Mouse (Mus musculus): ENCODE results near the gene Fgr. TPM values are rescaled to one million over a fixed set of nuclear protein-coding genes. Genes with fewer than 3 reads are reported as not detected.

Gene Fgr
- polyA plus RNA-seq, 1 experiment from 2014 or later, result not detected

- H3K4me1 ChIP-seq, result peaks cover 16% of the 10 kb centered on the region
- peak overlapping the region; percentile 43 for H3K9ac ChIP-seq
- H3K36me3 ChIP-seq (ENCODE audit: poor library complexity, severe bottlenecking), result no peaks in the 10 kb centered on the region
- peak overlapping the region; percentile 66 for H3K27ac ChIP-seq
- H3K9me3 ChIP-seq (replicated peaks), result no peaks in the 10 kb centered on the region
- WGBS, result 7% methylated on average over 15 of the region's 15 CpGs
- H3K4me2 ChIP-seq, result peak overlapping the region; percentile 51
- ATAC-seq, result peak; percentile 90
- H3K4me3 ChIP-seq, result peak overlapping the region; percentile 20; the same call in 1 of the 2 replicates
- H3K27me3 ChIP-seq, result peaks cover 14% of the 10 kb centered on the region
Observed at GRCm38 (mm10) chr4:132945261-132946046, 28.4 kb upstream of the Fgr start.

GRCm38 (mm10) chr4:132946047-132947001, 27.6 kb upstream of the Fgr start:
- Histone ChIP-seq H3K4me3 (peak overlapping the region; percentile 20; the same call in 1 of the 2 replicates), H3K4me2 (peak overlapping the region; percentile 51), H3K4me1 (peaks cover 16% of the 10 kb centered on the region), H3K27ac (peak overlapping the region; percentile 66), H3K36me3 (ENCODE audit: poor library complexity, severe bottlenecking) (no peaks in the 10 kb centered on the region), H3K27me3 (peaks cover 14% of the 10 kb centered on the region), H3K9ac (peak overlapping the region; percentile 43), H3K9me3 (replicated peaks) (no peaks in the 10 kb centered on the region)
- WGBS, result 21% methylated on average over 27 of the region's 27 CpGs
- peak; percentile 65 for ATAC-seq

- H3K9ac ChIP-seq, result no peak overlapping the region
- peak overlapping the region; percentile 42 for H3K4me2 ChIP-seq
- no peaks in the 10 kb centered on the region for H3K9me3 ChIP-seq (replicated peaks)
- 19% methylated on average over 24 of the region's 24 CpGs for WGBS
- peak overlapping the region; percentile 18 for H3K4me3 ChIP-seq
- H3K36me3 ChIP-seq (ENCODE audit: poor library complexity, severe bottlenecking), result no peaks in the 10 kb centered on the region
- H3K27ac ChIP-seq, result no peak overlapping the region
- H3K4me1 ChIP-seq, result peaks cover 16% of the 10 kb centered on the region
- ATAC-seq, result no peak
- peaks cover 14% of the 10 kb centered on the region for H3K27me3 ChIP-seq
Observed at GRCm38 (mm10) chr4:132949882-132950532, 23.9 kb upstream of the Fgr start.

GRCm38 (mm10) chr4:132950999-132951398, 22.9 kb upstream of the Fgr start:
- Histone ChIP-seq H3K9ac (no peak overlapping the region), H3K36me3 (ENCODE audit: poor library complexity, severe bottlenecking) (no peaks in the 10 kb centered on the region), H3K4me1 (peaks cover 11% of the 10 kb centered on the region), H3K27me3 (peaks cover 14% of the 10 kb centered on the region), H3K9me3 (replicated peaks) (no peaks in the 10 kb centered on the region), H3K4me3 (no peak overlapping the region), H3K27ac (no peak overlapping the region), H3K4me2 (no peak overlapping the region)
- 51% methylated on average over 2 of the region's 2 CpGs for WGBS
- ATAC-seq, result no peak

- Histone ChIP-seq H3K9ac (peak overlapping the region; percentile 3; the same call in 1 of the 2 replicates), H3K9me3 (replicated peaks) (no peaks in the 10 kb centered on the region), H3K27ac (no peak overlapping the region), H3K27me3 (peaks cover 4% of the 10 kb centered on the region), H3K4me1 (peaks cover 14% of the 10 kb centered on the region), H3K4me3 (no peak overlapping the region), H3K36me3 (ENCODE audit: poor library complexity, severe bottlenecking) (no peaks in the 10 kb centered on the region), H3K4me2 (no peak overlapping the region)
- no peak for ATAC-seq
- 67% methylated on average over 7 of the region's 7 CpGs for WGBS
Observed at GRCm38 (mm10) chr4:132954530-132955394, 19.1 kb upstream of the Fgr start.

- H3K4me3 ChIP-seq, result no peak overlapping the region
- no peak overlapping the region for H3K27ac ChIP-seq
- no peaks in the 10 kb centered on the region for H3K9me3 ChIP-seq (replicated peaks)
- peaks cover 18% of the 10 kb centered on the region for H3K4me1 ChIP-seq
- H3K4me2 ChIP-seq, result no peak overlapping the region
- H3K27me3 ChIP-seq, result no peaks in the 10 kb centered on the region; the same call in 1 of the 2 replicates
- no peaks in the 10 kb centered on the region for H3K36me3 ChIP-seq (ENCODE audit: poor library complexity, severe bottlenecking)
- 22% methylated on average over 2 of the region's 2 CpGs for WGBS
- ATAC-seq, result no peak
- no peak overlapping the region for H3K9ac ChIP-seq
Observed at GRCm38 (mm10) chr4:132955395-132955791, 18.5 kb upstream of the Fgr start.

GRCm38 (mm10) chr4:132958741-132959678, 14.9 kb upstream of the Fgr start:
- Histone ChIP-seq H3K4me1 (peaks cover 30% of the 10 kb centered on the region), H3K9me3 (replicated peaks) (no peaks in the 10 kb centered on the region), H3K27ac (peak overlapping the region; percentile 86), H3K4me3 (no peak overlapping the region), H3K36me3 (ENCODE audit: poor library complexity, severe bottlenecking) (no peaks in the 10 kb centered on the region), H3K4me2 (peak overlapping the region; percentile 29; the same call in 1 of the 2 replicates), H3K9ac (peak overlapping the region; percentile 21; the same call in 1 of the 2 replicates), H3K27me3 (no peaks in the 10 kb centered on the region)
- peak; percentile 67; the same call in 1 of the 2 replicates for ATAC-seq
- 2% methylated on average over 10 of the region's 10 CpGs for WGBS

GRCm38 (mm10) chr4:132959679-132960045, 14.2 kb upstream of the Fgr start:
- no peaks in the 10 kb centered on the region for H3K27me3 ChIP-seq
- H3K4me2 ChIP-seq, result no peak overlapping the region
- WGBS, result 61% methylated on average over 3 of the region's 3 CpGs
- peaks cover 36% of the 10 kb centered on the region for H3K4me1 ChIP-seq
- H3K4me3 ChIP-seq, result no peak overlapping the region
- H3K9ac ChIP-seq, result no peak overlapping the region
- no peaks in the 10 kb centered on the region for H3K9me3 ChIP-seq (replicated peaks)
- peak overlapping the region; percentile 86 for H3K27ac ChIP-seq
- H3K36me3 ChIP-seq (ENCODE audit: poor library complexity, severe bottlenecking), result no peaks in the 10 kb centered on the region
- no peak for ATAC-seq

- Histone ChIP-seq H3K4me3 (no peak overlapping the region), H3K9me3 (replicated peaks) (no peaks in the 10 kb centered on the region), H3K9ac (no peak overlapping the region), H3K27me3 (no peaks in the 10 kb centered on the region), H3K4me2 (no peak overlapping the region), H3K27ac (no peak overlapping the region), H3K4me1 (peaks cover 39% of the 10 kb centered on the region), H3K36me3 (ENCODE audit: poor library complexity, severe bottlenecking) (no peaks in the 10 kb centered on the region)
- WGBS, result 79% methylated on average over 5 of the region's 5 CpGs
- no peak for ATAC-seq
Observed at GRCm38 (mm10) chr4:132960313-132960712, 13.6 kb upstream of the Fgr start.

- Histone ChIP-seq H3K4me2 (no peak overlapping the region), H3K27ac (no peak overlapping the region), H3K36me3 (ENCODE audit: poor library complexity, severe bottlenecking) (no peaks in the 10 kb centered on the region), H3K9me3 (replicated peaks) (no peaks in the 10 kb centered on the region), H3K4me1 (peaks cover 39% of the 10 kb centered on the region), H3K4me3 (no peak overlapping the region), H3K9ac (no peak overlapping the region), H3K27me3 (no peaks in the 10 kb centered on the region)
- 65% methylated on average over 13 of the region's 13 CpGs for WGBS
- ATAC-seq, result no peak
Observed at GRCm38 (mm10) chr4:132960864-132961639, 12.8 kb upstream of the Fgr start.

Data from forebrain, embryonic 13.5 days (tissue).